Mouse (Mus musculus) midbrain, embryonic 12.5 days (tissue): ENCODE results near the gene Cgas. TPM values are rescaled to one million over a fixed set of nuclear protein-coding genes. Genes with fewer than 3 reads are reported as not detected.
"Not testable (repeated sequence)": the region's sequence is repeated elsewhere in the genome, so short reads cannot be mapped to it uniquely, and the experiment has no call there.

ENCODE experiments used
- ATAC-seq: fragments of 200-750 bp; cut with Nextera tagmentation; 2 replicates; pipeline ENCODE4 v1.8.0; 2017; ENCODE audit warnings: low read depth, moderate TSS enrichment, moderate library complexity; ENCODE audit not compliant: low FRiP score
- H3K27ac ChIP-seq: fragments of 300-500 bp; sonication (generic); replicated peaks from 2 replicates; pipeline ENCODE4 v1.5.1; 2016; ENCODE audit warnings: mild to moderate bottlenecking
- H3K27me3 ChIP-seq: fragments of 300-500 bp; sonication (generic); 2 replicates; pipeline ENCODE4 v1.6.1; 2016; ENCODE audit warnings: mild to moderate bottlenecking
- H3K36me3 ChIP-seq: fragments of 300-500 bp; sonication (generic); 2 replicates; pipeline ENCODE4 v1.6.1; 2016
- H3K4me1 ChIP-seq: fragments of 300-500 bp; sonication (generic); 2 replicates; pipeline ENCODE4 v1.6.1; 2016
- H3K4me2 ChIP-seq: fragments of 300-500 bp; sonication (generic); replicated peaks from 2 replicates; pipeline ENCODE4 v1.6.1; 2016; ENCODE audit warnings: mild to moderate bottlenecking, moderate library complexity
- H3K4me3 ChIP-seq: fragments of 300-500 bp; sonication (generic); 2 replicates; pipeline ENCODE4 v1.5.1; 2016; ENCODE audit warnings: mild to moderate bottlenecking
- H3K9ac ChIP-seq: fragments of 300-500 bp; sonication (generic); replicated peaks from 2 replicates; pipeline ENCODE4 v1.6.1; 2016; ENCODE audit warnings: mild to moderate bottlenecking, moderate library complexity
- H3K9me3 ChIP-seq: fragments of 300-500 bp; sonication (generic); 2 replicates; pipeline ENCODE4 v1.6.1; 2016; ENCODE audit warnings: mild to moderate bottlenecking
- WGBS: fragments of 180-500 bp; shearing (Covaris S2); methylation state at CpG from one replicate; pipeline ENCODE4 v1.1.7; 2016; 5-methylcytosine and 5-hydroxymethylcytosine counted together
- polyA plus RNA-seq: library from polyadenylated mRNA; unstranded; fragments of >200 nt; fragmentation: Nextera tagmentation; extraction: Ambion mirVana; gene quantifications from 2 replicates; pipeline ENCODE4 v1.2.1, GENCODE M21; 2016

The Cgas gene
- polyA plus RNA-seq, result 0.39 and 0.77 TPM in 2 replicates

DNA sequence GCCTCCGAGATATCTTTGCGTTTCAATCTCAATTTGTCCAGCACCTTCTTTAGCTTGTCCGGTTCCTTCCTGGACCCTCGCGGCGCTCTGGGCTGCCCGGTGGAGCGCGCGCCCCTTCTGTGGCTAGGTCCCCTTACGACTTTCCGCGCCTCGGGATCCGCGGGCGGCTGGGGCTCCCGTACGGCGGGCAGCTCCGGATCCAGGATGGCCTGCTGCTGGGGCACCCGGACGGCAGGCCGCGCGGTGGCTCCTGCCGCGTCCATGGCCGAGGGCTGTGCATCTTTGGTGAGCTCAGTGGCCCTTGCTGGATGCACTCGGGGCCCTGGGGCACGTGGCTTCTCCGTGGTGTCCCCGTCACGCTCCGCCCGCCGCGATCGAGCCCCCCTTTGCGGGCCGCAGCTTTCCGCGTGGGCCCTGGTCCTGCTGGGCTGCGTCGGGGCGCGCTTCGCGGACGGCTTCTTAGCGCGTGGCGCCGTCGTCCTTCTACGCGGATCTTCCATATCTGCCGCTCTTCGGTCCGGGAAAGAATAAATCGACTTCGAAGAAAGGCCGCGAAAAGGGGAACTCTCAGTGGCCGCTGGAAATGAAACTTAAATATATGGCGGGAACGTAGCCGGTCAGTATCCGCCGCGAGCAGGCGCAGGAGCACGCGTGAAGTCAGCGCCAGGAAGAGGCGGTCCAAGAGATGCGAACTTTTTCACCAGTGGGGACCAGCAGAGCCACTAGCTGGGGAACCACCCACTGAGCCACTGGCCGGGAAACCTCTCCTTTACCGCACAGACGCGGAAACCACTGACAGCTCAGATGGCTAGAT, at the start of gene Cgas:
Cgas (minus strand) TSS at position 659 of the 814 bp plus-strand sequence.
- under 1% methylated on average over 81 of the region's 81 CpGs for WGBS
- peak; percentile 65 for ATAC-seq
- H3K27ac ChIP-seq, result no peak within 1 kb of the TSS

DNA sequence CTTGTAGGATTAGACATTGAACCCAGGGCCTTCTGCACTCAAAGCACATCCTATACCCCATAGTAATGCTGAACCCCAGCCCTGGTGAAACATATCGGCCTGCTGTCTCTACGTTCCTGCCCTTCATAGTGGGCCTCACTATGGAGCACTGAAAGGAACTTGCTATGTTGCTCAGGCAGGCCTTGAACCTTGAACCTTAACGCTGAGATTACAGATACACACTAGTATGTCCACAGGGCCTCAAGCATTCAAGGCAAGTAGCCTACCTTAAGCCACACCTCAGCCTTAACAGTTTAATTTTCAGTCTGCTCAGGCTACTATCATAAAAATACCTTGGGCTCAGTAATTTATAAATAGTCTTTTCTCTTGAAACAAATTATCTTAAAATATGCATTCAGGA, 49.2 kb upstream of the Cgas start:
- Histone ChIP-seq H3K36me3 (no peaks in the 10 kb centered on the region), H3K4me2 (no peak overlapping the region), H3K27me3 (no peaks in the 10 kb centered on the region), H3K4me3 (no peak overlapping the region), H3K9me3 (no peaks in the 10 kb centered on the region), H3K4me1 (peaks cover 10% of the 10 kb centered on the region), H3K9ac (no peak overlapping the region), H3K27ac (no peak overlapping the region)
- no peak for ATAC-seq
- WGBS, result 89% methylated on average over 3 of the region's 3 CpGs

More for the DNA sequence above, at the start of gene Cgas:
- H3K4me2 ChIP-seq, result peak within 1 kb of the TSS; percentile 53
- peaks cover 70% of the 10 kb centered on the region for H3K27me3 ChIP-seq
- H3K9ac ChIP-seq, result no peak within 1 kb of the TSS
- H3K36me3 ChIP-seq, result no peaks in the 10 kb centered on the region
- H3K4me3 ChIP-seq, result peak within 1 kb of the TSS; percentile 36
- no peaks in the 10 kb centered on the region for H3K9me3 ChIP-seq
- peaks cover 8% of the 10 kb centered on the region; the same call in 1 of the 2 replicates for H3K4me1 ChIP-seq

- Histone ChIP-seq H3K9me3 (no peaks in the 10 kb centered on the region), H3K4me3 (no peak overlapping the region), H3K9ac (no peak overlapping the region), H3K27ac (no peak overlapping the region), H3K36me3 (no peaks in the 10 kb centered on the region), H3K27me3 (no peaks in the 10 kb centered on the region), H3K4me1 (peaks cover 10% of the 10 kb centered on the region), H3K4me2 (no peak overlapping the region)
- WGBS, result 84% methylated on average over 3 of the region's 3 CpGs
- no peak for ATAC-seq
Measured at GRCm38 (mm10) chr9:78491169-78491568, 48.1 kb upstream of the Cgas start.

- Histone ChIP-seq H3K4me1 (peaks cover 10% of the 10 kb centered on the region), H3K9ac (peak within 1 kb of the TSS; percentile 58), H3K27ac (peak within 1 kb of the TSS; percentile 58), H3K9me3 (no peaks in the 10 kb centered on the region), H3K36me3 (no peaks in the 10 kb centered on the region), H3K27me3 (no peaks in the 10 kb centered on the region), H3K4me3 (peak within 1 kb of the TSS; percentile 40), H3K4me2 (peak within 1 kb of the TSS; percentile 63)
- ATAC-seq, result peak; percentile 78
- 5% methylated on average over 16 of the region's 20 CpGs for WGBS
Measured at GRCm38 (mm10) chr9:78488890-78489420, 45.9 kb upstream of the Cgas start, which contains the start of gene Eef1a1. TSS of gene Eef1a1 (minus strand) at chr9:78489151.

GRCm38 (mm10) chr9:78488021-78488420, 45.0 kb upstream of the Cgas start:
- not testable (repeated sequence) for ATAC-seq, H3K4me2 ChIP-seq, H3K36me3 ChIP-seq, H3K27me3 ChIP-seq, H3K27ac ChIP-seq, H3K4me3 ChIP-seq, H3K9me3 ChIP-seq, H3K4me1 ChIP-seq, H3K9ac ChIP-seq
- WGBS, result 95% methylated on average over 5 of the region's 5 CpGs

GRCm38 (mm10) chr9:78484660-78485059, 41.6 kb upstream of the Cgas start:
- no peak overlapping the region for H3K4me3 ChIP-seq
- no peak overlapping the region for H3K4me2 ChIP-seq
- H3K4me1 ChIP-seq, result peaks cover 22% of the 10 kb centered on the region
- H3K27ac ChIP-seq, result no peak overlapping the region
- WGBS, result 76% methylated on average over 3 of the region's 3 CpGs
- H3K27me3 ChIP-seq, result no peaks in the 10 kb centered on the region
- no peak for ATAC-seq
- no peak overlapping the region for H3K9ac ChIP-seq
- H3K9me3 ChIP-seq, result no peaks in the 10 kb centered on the region
- H3K36me3 ChIP-seq, result peaks cover 5% of the 10 kb centered on the region

DNA sequence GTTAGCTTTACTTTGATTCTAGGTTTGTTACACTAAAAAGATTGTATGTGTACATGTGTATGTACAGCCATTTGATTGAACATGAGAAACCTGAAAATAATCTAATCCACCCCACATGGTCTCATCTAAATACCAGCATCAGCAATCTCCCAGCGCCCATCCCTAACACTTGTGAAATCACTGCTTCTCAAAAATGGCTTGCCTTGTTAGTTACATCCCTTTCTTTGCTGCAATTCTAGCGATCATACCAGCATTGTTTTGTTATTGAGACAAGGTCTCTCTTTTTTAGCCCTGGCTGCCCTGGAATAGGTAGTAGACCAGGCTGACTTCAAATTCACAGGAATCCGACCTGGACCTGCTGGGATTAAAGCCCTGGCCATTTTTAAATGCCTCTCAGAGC, 39.3 kb upstream of the Cgas start:
- Histone ChIP-seq H3K4me3 (peak overlapping the region; percentile 99), H3K27ac (peak overlapping the region; percentile 99), H3K9ac (peak overlapping the region; percentile 69), H3K36me3 (peaks cover 24% of the 10 kb centered on the region), H3K9me3 (no peaks in the 10 kb centered on the region), H3K4me1 (peaks cover 22% of the 10 kb centered on the region), H3K27me3 (no peaks in the 10 kb centered on the region), H3K4me2 (peak overlapping the region; percentile 54)
- ATAC-seq, result no peak
- WGBS, result 4% methylated on average over 3 of the region's 3 CpGs

GRCm38 (mm10) chr9:78481423-78482331, 38.6 kb upstream of the Cgas start:
- H3K4me3 ChIP-seq, result peak overlapping the region; percentile 99
- H3K9me3 ChIP-seq, result no peaks in the 10 kb centered on the region
- peak; percentile 99 for ATAC-seq
- H3K4me1 ChIP-seq, result peaks cover 22% of the 10 kb centered on the region
- peak overlapping the region; percentile 71 for H3K4me2 ChIP-seq
- H3K27me3 ChIP-seq, result no peaks in the 10 kb centered on the region
- peak overlapping the region; percentile 98 for H3K9ac ChIP-seq
- peak overlapping the region; percentile 99 for H3K27ac ChIP-seq
- H3K36me3 ChIP-seq, result peaks cover 30% of the 10 kb centered on the region
- 0% methylated on average over 54 of the region's 77 CpGs for WGBS

GRCm38 (mm10) chr9:78480706-78481358, 37.8 kb upstream of the Cgas start:
- Histone ChIP-seq H3K4me1 (peaks cover 22% of the 10 kb centered on the region), H3K9me3 (no peaks in the 10 kb centered on the region), H3K36me3 (peaks cover 39% of the 10 kb centered on the region), H3K4me3 (peak overlapping the region; percentile 99), H3K4me2 (peak overlapping the region; percentile 71), H3K27me3 (no peaks in the 10 kb centered on the region), H3K9ac (peak overlapping the region; percentile 98), H3K27ac (peak overlapping the region; percentile 97)
- peak; percentile 21 for ATAC-seq
- WGBS, result under 1% methylated on average over 46 of the region's 46 CpGs

GRCm38 (mm10) chr9:78480227-78480626, 37.2 kb upstream of the Cgas start:
- H3K9me3 ChIP-seq, H3K27me3 ChIP-seq, ATAC-seq: not testable (repeated sequence)
- H3K9ac ChIP-seq, result peak overlapping the region; percentile 98
- H3K4me1 ChIP-seq, result peaks cover 22% of the 10 kb centered on the region
- H3K4me2 ChIP-seq, result peak overlapping the region; percentile 71
- H3K27ac ChIP-seq, result peak overlapping the region; percentile 97
- WGBS, result 0% methylated on average over 13 of the region's 13 CpGs
- peaks cover 40% of the 10 kb centered on the region for H3K36me3 ChIP-seq
- H3K4me3 ChIP-seq, result peak overlapping the region; percentile 99

DNA sequence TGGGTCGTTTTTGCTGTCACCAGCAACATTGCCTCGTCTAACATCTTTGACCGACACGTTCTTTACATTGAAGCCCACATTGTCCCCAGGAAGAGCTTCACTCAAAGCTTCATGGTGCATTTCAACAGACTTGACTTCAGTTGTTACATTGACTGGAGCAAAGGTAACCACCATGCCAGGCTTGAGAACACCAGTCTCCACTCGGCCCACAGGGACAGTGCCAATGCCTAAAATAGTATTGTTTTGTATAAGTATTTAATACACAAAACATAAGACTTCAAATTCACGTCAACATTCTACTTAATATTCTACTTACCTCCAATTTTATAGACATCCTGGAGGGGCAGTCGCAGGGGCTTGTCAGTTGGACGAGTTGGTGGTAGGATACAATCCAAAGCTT, 36.3 kb upstream of the Cgas start:
- not testable (repeated sequence) for ATAC-seq, H3K9me3 ChIP-seq, H3K27ac ChIP-seq, H3K27me3 ChIP-seq
- whole genome bisulfite sequencing, result 29% methylated on average over 8 of the region's 8 CpGs
- peaks cover 40% of the 10 kb centered on the region for H3K36me3 ChIP-seq
- peak overlapping the region; percentile 51 for H3K9ac ChIP-seq
- H3K4me1 ChIP-seq, result peaks cover 22% of the 10 kb centered on the region
- H3K4me2 ChIP-seq, result peak overlapping the region; percentile 71
- H3K4me3 ChIP-seq, result peak overlapping the region; percentile 28
